Mouse (Mus musculus): ENCODE data around the gene Grk5. TPM values are rescaled to one million over a fixed set of nuclear protein-coding genes. Genes with fewer than 3 reads are reported as not detected.

The Grk5 gene
- polyA plus RNA-seq (2017; shearing (Covaris generic)): 2.5 TPM

DNA sequence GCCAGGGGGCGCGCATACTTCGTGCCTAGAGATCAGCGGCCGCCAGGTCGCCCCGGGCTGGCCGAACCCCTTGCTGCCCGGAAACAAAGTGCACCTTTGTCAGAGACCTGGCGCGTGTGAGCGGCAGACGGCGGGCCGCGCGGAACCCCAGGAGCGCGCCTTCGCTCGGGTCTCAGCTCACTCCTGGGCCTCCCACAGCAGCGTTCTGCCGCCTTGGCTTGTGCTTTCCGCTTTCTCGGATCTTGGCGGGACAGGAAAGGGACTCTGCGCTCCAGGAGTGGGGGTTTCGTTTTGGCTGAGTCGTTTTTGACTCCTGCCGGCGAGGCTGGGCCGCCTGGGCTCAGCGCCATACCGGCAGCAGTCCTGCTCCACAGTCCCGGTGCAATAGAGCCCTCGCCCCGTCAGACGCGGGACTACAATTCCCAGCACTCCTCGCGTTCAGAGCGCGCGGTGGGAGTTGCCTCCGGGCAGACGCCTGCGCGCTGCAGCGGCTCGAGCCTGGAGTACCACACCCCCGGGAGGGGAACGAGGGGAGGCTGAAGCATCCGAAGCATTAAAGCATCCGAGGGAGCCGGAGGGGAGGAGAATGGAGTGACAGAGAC lies at the start of gene Grk5:
TSS of gene Grk5 (plus strand) at position 36 of the 602 bp plus-strand sequence.

DNA sequence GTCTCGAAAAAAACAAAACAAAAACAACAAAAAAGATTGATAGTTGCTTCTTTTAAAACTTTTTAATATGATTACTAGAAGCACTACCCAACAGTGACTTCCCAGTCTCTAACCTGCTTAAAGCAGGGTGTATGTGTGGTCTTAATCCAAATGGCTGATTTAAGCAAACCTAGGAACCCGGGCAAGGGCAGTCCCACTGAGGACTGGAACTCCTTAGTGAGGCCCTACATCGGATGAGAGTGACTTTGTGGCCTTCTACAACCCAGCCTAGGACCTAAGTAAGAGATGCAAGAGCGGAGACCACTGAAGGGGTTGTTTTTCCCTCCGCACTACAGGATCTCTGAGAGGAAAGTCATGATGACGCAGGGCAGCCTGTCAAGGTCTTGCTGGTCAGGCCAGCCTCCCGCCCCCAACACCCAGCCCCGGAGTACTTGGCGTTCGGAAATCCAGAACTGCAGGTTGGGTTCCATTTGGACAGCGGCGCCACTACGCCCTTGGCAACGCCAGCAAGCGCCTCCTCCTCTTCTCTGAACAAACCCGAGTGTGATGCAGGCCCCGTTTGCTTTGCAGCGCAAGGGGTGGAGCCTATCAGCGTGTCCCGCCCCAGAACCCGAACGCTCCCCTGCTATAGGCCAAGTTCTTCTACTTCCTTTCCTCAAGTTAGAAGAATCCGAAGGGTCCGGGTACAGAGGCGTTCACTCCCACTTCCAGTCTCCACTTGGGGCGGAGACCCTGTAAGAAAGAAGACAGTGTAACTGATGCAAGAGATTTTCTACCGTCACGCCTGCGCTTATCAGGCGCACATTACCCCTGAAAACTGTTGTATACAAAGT lies 28.5 kb upstream of the Grk5 start, which contains the start of gene Sfxn4:
TSS of gene Sfxn4 (minus strand) at position 612 of the 833 bp plus-strand sequence.

DNA sequence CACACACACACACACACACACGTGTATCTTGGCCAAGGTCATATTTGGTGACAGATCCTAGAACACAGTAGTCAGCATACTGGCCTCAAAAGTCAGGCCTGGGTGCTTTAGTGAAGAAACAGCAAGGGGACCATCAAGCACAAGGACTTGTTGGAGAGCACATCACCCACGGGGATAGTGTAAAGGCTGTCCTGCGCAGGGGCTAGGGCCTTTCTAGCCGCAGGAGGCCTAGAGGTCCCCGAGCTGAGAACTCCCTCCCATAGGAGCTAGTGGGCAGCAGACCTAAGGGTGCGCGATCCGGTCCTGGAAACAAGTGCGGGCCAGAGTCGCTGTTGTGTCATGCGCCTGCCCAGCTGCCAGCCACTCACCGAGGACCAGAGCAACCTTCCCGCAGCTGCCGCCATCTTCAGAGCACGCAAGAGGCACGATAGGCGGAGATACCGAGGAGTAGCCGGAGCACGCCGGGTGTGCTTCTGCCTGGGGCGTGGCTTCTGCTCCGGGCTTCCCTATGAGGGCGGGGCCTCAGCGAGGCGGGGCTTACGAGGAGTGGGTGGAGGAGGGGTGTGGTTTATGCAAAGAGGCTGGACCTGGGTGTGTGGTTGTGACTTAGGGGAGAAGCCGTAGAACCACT lies 15.4 kb upstream of the Grk5 start, which contains the start of gene Prdx3:
TSS of gene Prdx3 (minus strand) at position 493 of the 631 bp plus-strand sequence.

DNA sequence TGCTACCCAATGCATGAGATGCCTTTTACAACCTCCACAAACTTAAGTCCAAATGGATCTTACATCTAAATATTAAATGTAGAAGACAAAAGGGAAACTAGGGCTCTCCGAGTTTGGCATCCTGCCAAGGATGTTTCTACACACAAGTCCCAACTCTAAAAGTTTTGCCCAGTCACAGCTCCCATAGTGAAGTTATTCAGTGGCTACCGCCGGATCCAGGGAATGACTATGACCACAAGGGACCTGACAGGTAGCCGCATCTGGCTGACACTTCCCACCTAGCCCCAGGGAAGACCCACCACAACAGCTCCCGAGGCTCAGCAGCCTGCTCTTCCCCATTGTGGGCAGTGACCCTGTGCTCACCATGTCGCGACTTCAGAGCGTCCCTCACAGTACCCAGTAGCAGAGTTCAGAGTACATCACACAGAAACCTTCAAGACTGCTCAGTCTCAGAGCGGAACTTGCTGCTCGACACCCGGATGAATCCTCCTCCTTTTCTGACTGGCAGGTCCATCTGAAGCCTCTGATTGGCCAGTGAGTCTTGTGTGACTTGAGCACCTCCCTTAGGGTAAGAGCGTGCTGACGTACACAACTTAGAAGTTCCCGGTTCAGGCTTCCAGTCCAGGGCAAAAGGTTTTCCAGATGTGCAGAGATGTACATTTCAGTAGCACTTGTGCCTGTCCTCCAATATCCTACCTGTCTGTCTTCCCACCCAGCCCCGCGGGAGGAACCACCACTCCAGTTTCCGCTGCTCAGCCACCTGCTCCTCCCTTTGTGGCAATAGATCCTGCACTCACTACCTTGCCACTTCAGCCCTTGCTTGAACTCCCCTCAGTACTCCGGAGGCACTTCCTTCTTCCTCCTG lies 251.0 kb downstream of the Grk5 start, which contains the start of gene Zfp950:
TSS of gene Zfp950 (minus strand) at position 499 of the 865 bp plus-strand sequence.

Other genes with a start within 250 kb of the Grk5 start
- gene Nanos1, start 133.8 kb upstream of the Grk5 start, polyA plus RNA-seq (2017; shearing (Covaris generic)): 5.5 TPM
- gene Eif3a, start 99.1 kb upstream of the Grk5 start, polyA plus RNA-seq (2017; shearing (Covaris generic)): 126 TPM
- gene Fam45a, start 78.2 kb upstream of the Grk5 start, polyA plus RNA-seq (2017; shearing (Covaris generic)): 26.4 TPM
- 2.6 TPM for gene Sfxn4, start 28.3 kb upstream of the Grk5 start, polyA plus RNA-seq (2017; shearing (Covaris generic))
- 58.4 TPM for gene Prdx3, start 15.2 kb upstream of the Grk5 start, polyA plus RNA-seq (2017; shearing (Covaris generic))

All from naive thymus-derived CD4-positive, alpha-beta T cell, adult 5 months (primary cell).